ENCODE assay signal across 11 mouse cellular contexts in genomic region chr6:142835726-142836125, GRCm38 (mm10). TPM values are rescaled to one million over a fixed set of nuclear protein-coding genes. Genes with fewer than 3 reads are reported as not detected.
DNase-seq lines count a peak whose midpoint lies in the region; ATAC-seq and TF ChIP-seq lines count a peak whose summit lies in the region.
"Had no signal": no experiment of that assay in that cellular context is flagged by ENCODE, and none has a peak within 500 bp of the region (broad histone marks: within the 10 kb centered on the region; RNA-seq: fewer than 3 reads in every experiment).

No protein-coding gene starts in this region.

- H3K4me3 ChIP-seq in heart, embryonic 10.5 days: no peak overlapping the region
- no peak overlapping the region for H3K4me3 ChIP-seq in forebrain, embryonic 10.5 days
- H3K4me3 ChIP-seq in hindbrain, postnatal 0 days (ENCODE audit: low read length): no peak overlapping the region
- H3K4me3 ChIP-seq in neural tube, embryonic 11.5 days (ENCODE audit: low read depth, low read length): no peak overlapping the region

- H3K4me1 ChIP-seq in heart, embryonic 10.5 days: peaks cover 21% of the 10 kb centered on the region
- peaks cover 9% of the 10 kb centered on the region for H3K4me1 ChIP-seq in forebrain, embryonic 10.5 days
- H3K4me1 ChIP-seq in hindbrain, postnatal 0 days (ENCODE audit: insufficient read depth, low read length): peaks cover 4% of the 10 kb centered on the region; the same call in 1 of the 2 replicates
- no peaks in the 10 kb centered on the region; the same call in 1 of the 2 replicates for H3K4me1 ChIP-seq in neural tube, embryonic 11.5 days (ENCODE audit: control insufficient read depth, insufficient read depth, low read length)

- no peak overlapping the region for H3K27ac ChIP-seq in heart, embryonic 10.5 days
- H3K27ac ChIP-seq in forebrain, embryonic 10.5 days: peak overlapping the region; percentile 17; the same call in 1 of the 2 replicates
- H3K27ac ChIP-seq in hindbrain, postnatal 0 days: peak overlapping the region; percentile 51; the same call in 1 of the 2 replicates
- peak overlapping the region; percentile 69 for H3K27ac ChIP-seq in neural tube, embryonic 11.5 days (ENCODE audit: low read depth, low read length)
- H3K27ac ChIP-seq: macrophage had no signal

- peak; percentile 93 for ATAC-seq in hindbrain, postnatal 0 days
- ATAC-seq in neural tube, embryonic 11.5 days (ENCODE audit: insufficient read depth, low FRiP score, low TSS enrichment): peak; percentile 90

- 78% methylated on average over 18 of the region's 18 CpGs for WGBS in heart, embryonic 10.5 days
- 71% methylated on average over 18 of the region's 18 CpGs for WGBS in forebrain, embryonic 10.5 days
- 18% methylated on average over 18 of the region's 18 CpGs for WGBS in hindbrain, postnatal 0 days
- 27% methylated on average over 18 of the region's 18 CpGs for WGBS in neural tube, embryonic 11.5 days

- 0 out of 2 replicates have a peak, but pooled peaks cover 6% of the 10 kb centered on the region for H3K27me3 ChIP-seq in heart, embryonic 10.5 days (ENCODE audit: insufficient read depth, poor library complexity, severe bottlenecking)
- no peaks in the 10 kb centered on the region for H3K27me3 ChIP-seq in forebrain, embryonic 10.5 days (ENCODE audit: poor library complexity, severe bottlenecking)
- H3K27me3 ChIP-seq in hindbrain, postnatal 0 days (ENCODE audit: insufficient read depth, low read length): no peaks in the 10 kb centered on the region
- no peaks in the 10 kb centered on the region for H3K27me3 ChIP-seq in neural tube, embryonic 11.5 days (ENCODE audit: control insufficient read depth, insufficient read depth, low read length)

- peak; percentile 74 for DNase-seq in heart, embryonic 10.5 days (ENCODE audit: low spot score)
- no peak for DNase-seq in heart, adult 8-10 months (ENCODE audit: low spot score)
- DNase-seq in forebrain, embryonic 10.5 days (ENCODE audit: extremely low spot score, low spot score): no peak
- DNase-seq in hindbrain, postnatal 0 days (ENCODE audit: low spot score): peak; percentile 67
- DNase-seq in neural tube, embryonic 11.5 days (ENCODE audit: low spot score): peak; percentile 66
- DNase-seq in adrenal gland, adult 2 months: no peak
- no peak for DNase-seq in adrenal gland, postnatal 4 days (ENCODE audit: low spot score in 2 of 2)
- no peak for DNase-seq in lung, postnatal 25 days (ENCODE audit: low spot score)
- DNase-seq: kidney, adult 11 months had no signal

- H3K4me2 ChIP-seq in hindbrain, postnatal 0 days (ENCODE audit: low read depth, low read length): 0 out of 2 replicates have a peak overlapping the region, but pooled peaks have one; percentile 7
- H3K4me2 ChIP-seq in neural tube, embryonic 11.5 days (ENCODE audit: low read depth): peak overlapping the region; percentile 24

- H3K9me3 ChIP-seq in heart, embryonic 10.5 days: no peaks in the 10 kb centered on the region
- no peaks in the 10 kb centered on the region for H3K9me3 ChIP-seq in forebrain, embryonic 10.5 days
- H3K9me3 ChIP-seq in hindbrain, postnatal 0 days (ENCODE audit: low read length): no peaks in the 10 kb centered on the region
- no peaks in the 10 kb centered on the region for H3K9me3 ChIP-seq in neural tube, embryonic 11.5 days (ENCODE audit: control insufficient read depth, low read length)

- H3K9ac ChIP-seq in hindbrain, postnatal 0 days (replicated peaks; ENCODE audit: low read length): no peak overlapping the region
- peak overlapping the region; percentile 35; the same call in 1 of the 2 replicates for H3K9ac ChIP-seq in neural tube, embryonic 11.5 days (ENCODE audit: low read length)

- H3K36me3 ChIP-seq in heart, embryonic 10.5 days: no peaks in the 10 kb centered on the region
- no peaks in the 10 kb centered on the region for H3K36me3 ChIP-seq in forebrain, embryonic 10.5 days (replicated peaks)
- H3K36me3 ChIP-seq in hindbrain, postnatal 0 days (ENCODE audit: insufficient read depth, low read length): no peaks in the 10 kb centered on the region
- no peaks in the 10 kb centered on the region for H3K36me3 ChIP-seq in neural tube, embryonic 11.5 days (ENCODE audit: control insufficient read depth, insufficient read depth, low read length)

- no peak for TF ChIP-seq CTCF in hindbrain, postnatal 0 days (IDR thresholded peaks at IDR 0.05; ENCODE audit: low read depth)

RNA-seq across cellular contexts. Expression of gene Sult6b2, which starts 31.4 kb away (rescaled TPM):
- polyA plus RNA-seq in heart, embryonic 10.5 days (2016; fragmentation: Nextera tagmentation; extraction: Ambion mirVana): 0.06 TPM in 1 of 2 replicates, not detected in the other
- total RNA-seq in heart, adult 8-10 months (2022): under 1 TPM in 1 of 4 experiments, not detected in 3; 0.24 TPM
- polyA plus RNA-seq in forebrain, embryonic 10.5 days (2016; fragmentation: Nextera tagmentation; extraction: Ambion mirVana): 0.06 TPM in 1 of 2 replicates, not detected in the other
- total RNA-seq in hindbrain, postnatal 0 days (2014; rRNA removed): not detected in 2 replicates
- 0.28 and 0.30 TPM in 2 replicates for polyA plus RNA-seq in hindbrain, postnatal 0 days (2015; fragmentation: Nextera tagmentation; extraction: Ambion mirVana)
- 0.15 and 0.29 TPM in 2 replicates for polyA plus RNA-seq in neural tube, embryonic 11.5 days (2014; fragmentation: Nextera tagmentation; extraction: Ambion mirVana)
- total RNA-seq in adrenal gland, adult 2 months (2021): not detected
- polyA plus RNA-seq in adrenal gland, adult 2 months (2012; rRNA removed): not detected in 2 replicates
- total RNA-seq in adrenal gland, postnatal 4 days (2021): not detected
- total RNA-seq: gastrocnemius, postnatal 4 days had no signal
- polyA plus RNA-seq: macrophage had no signal

Comparison
In these comparisons a context has a peak if more than half of its experiments do, and no peak if none do; other contexts are left out.
1. DNase-seq: peak in heart, embryonic 10.5 days (single experiment), hindbrain, postnatal 0 days (single experiment) and neural tube, embryonic 11.5 days (single experiment); none in heart, adult 8-10 months (single experiment), forebrain, embryonic 10.5 days (single experiment), adrenal gland, adult 2 months (single experiment), adrenal gland, postnatal 4 days (0 of 2) and lung, postnatal 25 days (single experiment).